Mouse (Mus musculus) left cerebral cortex, postnatal 14 days (tissue): Measurements from ENCODE around the gene Madd. TPM values are rescaled to one million over a fixed set of nuclear protein-coding genes. Genes with fewer than 3 reads are reported as not detected.

ENCODE experiments used
- DNase-seq, 2 experiments: peaks; one replicate each; pipeline ENCODE4 v3.0.0; 2021 to 2022; ENCODE audit warnings: low spot score in 2 of 2, mixed read lengths in 1 of 2
- intact Hi-C: fragments of 180-260 bp; cut with DNase I; formaldehyde crosslinking; loops from one replicate; pipeline ENCODE4 v1.15.1; 2025
- long read RNA-seq, 2 experiments: library from polyadenylated mRNA; stranded (forward); transcript quantifications; one replicate each; pipeline ENCODE4 v2.0.0; 2021
- total RNA-seq, 2 experiments: library from RNA; stranded (reverse); gene quantifications; 2 replicates each; pipeline ENCODE4 v1.2.3; 2021

Gene Madd
- total RNA-seq = 100 to 1,000 TPM; 202 to 239 TPM
- long read RNA-seq, experiment 1, full-length matches to known transcripts = 7 of 88 reads
- long read RNA-seq, experiment 1, partial matches to known transcripts = 33 of 88 reads
- long read RNA-seq, experiment 1, other reads (novel, unspliced or antisense) = 48 of 88 reads
- long read RNA-seq, experiment 2, full-length matches to known transcripts = 3 of 55 reads
- long read RNA-seq, experiment 2, partial matches to known transcripts = 20 of 55 reads
- long read RNA-seq, experiment 2, other reads (novel, unspliced or antisense) = 32 of 55 reads

DNA sequence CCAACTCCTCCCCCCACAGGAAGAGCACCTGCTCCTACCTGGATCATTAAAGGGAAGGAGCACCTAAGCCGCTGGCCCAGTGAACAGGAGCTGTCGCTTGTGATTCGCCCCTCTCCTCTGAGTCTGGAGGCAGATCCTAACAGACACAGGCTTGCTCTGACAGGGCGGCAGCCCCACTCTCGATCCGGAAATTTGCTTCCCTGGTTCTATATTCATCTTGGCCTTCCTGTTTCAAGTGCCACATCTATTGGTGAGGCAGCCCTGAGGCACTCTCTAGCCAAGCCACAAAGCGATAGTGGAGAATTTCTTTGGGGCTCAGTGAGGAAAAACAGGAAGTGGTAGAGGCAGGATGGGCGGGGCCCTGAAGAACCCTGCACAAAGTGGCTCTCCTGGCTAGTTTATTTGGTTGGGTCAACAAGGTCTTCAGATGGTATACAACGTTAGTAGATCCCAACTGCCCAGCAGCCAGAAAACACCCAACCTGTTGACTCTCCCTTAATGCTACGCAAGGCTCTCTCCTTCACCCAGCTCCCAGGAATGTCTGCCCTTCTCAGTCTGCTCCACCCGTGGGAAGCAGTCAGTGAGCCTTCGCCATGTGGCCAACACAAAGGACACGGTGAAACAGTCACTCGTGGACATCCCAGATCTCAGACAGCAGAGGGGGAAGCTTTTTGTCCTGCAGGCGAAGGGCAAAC, at the start of gene Madd:
Gene Madd, minus strand, starts transcription at position 127 of the 695 bp plus-strand sequence.
- intact Hi-C loops = no loop called here
- DNase-seq = peak; percentile 24 to 37

DNA sequence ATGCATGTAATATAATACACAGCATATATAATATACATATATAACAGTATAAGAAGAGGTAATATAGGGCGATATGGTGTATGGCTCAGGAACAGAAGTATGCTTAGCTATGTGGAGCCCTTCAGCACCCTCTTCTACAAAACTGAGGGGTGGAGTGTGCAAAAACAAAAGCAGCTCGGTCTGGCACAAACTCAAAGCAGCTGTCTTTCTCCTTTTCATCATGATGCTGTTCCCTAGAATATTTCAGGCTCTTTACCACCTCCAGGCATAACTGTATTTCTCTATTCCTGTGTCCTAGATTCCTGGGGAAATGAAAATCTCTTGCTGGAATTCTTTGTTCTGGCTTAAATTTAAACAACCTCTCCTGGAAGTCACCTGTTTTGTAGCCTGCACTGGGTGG, 46.1 kb upstream of the Madd start:
- intact Hi-C loops = loop anchor here (10.0 kb wide), 1 partner anchor 115 kb away; the partner anchor contains the start of gene Mybpc3
- peak; percentile 52 to 75 for DNase-seq

GRCm38 (mm10) chr2:91223614-91224013, 40.0 kb upstream of the Madd start:
- intact Hi-C loops = no loop called here
- DNase-seq = no peak

GRCm38 (mm10) chr2:91220501-91220900, 36.9 kb upstream of the Madd start:
- DNase-seq = no peak
- intact Hi-C loops = no loop called here

DNA sequence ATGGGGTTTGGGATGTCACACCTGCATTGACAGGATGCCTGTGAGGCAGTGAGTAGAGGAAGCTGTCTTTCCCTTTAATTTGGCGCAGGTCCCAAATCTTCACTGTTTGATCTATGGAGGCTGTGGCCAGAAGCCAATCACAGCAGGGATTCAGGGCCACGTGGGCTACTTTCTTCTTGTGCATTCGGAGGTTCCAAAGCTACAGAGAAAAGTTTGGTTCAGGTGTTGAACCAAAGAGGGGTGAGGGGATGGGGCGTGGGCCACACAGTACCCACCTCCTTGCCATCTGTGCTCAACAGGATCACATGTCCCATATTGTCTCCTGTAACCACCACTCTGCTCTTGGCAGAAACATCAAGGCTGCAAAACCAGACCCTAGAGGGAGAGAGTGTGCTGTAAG, 33.4 kb upstream of the Madd start:
- intact Hi-C loops = no loop called here
- DNase-seq = peak in 1 of 2 experiments; percentile 26

DNA sequence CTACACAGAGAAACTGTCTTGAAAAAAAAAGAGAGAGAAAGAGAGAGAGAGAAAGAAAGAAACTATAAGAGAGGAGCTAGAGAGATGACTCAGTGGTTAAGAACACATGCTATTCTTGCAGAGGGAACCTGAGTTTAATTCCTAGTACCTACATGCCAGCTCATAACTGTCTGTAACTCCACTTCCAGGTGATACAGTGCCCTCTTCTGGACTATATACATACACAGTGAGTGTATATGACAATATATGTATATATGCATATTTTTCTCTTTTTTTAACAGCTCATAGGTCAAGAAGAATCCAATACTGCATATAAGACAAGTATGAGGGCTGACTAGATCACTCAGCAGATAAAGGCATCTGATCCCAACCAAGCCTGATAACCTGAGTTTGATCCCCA, 29.7 kb upstream of the Madd start:
- intact Hi-C loops = loop anchor here (5.0 kb wide), 1 partner anchor 36 kb away; no protein-coding TSS in a partner anchor
- DNase-seq = no peak

- intact Hi-C loops = no loop called here
- DNase-seq = no peak
Observed at GRCm38 (mm10) chr2:91206254-91206775, 22.7 kb upstream of the Madd start.

DNA sequence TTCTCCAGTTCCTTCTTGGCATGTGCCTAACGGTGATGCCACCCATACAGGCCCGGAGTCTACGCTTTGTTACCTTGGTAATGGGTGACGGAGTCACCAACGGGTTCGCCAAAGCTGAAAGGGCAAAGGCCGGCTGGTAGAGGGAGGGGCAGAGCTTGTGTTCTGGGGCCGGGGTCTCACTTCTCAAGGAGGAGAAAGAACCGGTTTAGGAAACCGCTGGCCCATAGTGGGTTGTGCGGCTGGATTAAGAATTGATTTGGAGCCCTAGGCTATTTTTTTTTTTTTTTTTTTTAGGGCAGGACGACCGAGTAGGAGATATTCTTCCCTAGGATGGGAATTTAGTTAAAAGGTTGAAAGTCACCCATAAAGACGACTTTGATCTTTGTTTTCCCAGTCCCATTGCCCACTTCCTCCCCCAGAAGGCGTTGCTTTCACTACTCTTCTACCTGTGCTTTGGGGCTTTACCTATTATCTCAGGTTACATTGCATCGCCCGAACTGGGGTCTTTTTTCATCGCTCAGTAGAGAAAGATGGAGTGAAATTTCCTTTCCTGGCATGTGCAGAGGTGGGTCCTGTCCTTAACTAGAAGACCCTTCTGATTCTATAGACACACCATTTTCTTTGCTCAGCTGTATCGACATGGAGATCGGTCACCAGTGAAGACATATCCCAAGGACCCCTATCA, 19.5 kb upstream of the Madd start:
- intact Hi-C loops = loop anchor here (1.0 to 2.0 kb wide), 2 partner anchors 21 to 62 kb away; partner anchors contain the start of gene Arfgap2
- DNase-seq = no peak

GRCm38 (mm10) chr2:91202222-91202971, 18.8 kb upstream of the Madd start, which contains the start of the genes Nr1h3 and Acp2:
TSS of gene Nr1h3 (minus strand) at chr2:91202834.
TSS of gene Acp2 (plus strand) at chr2:91202885.
- peak; percentile 96 to 97 for DNase-seq
- intact Hi-C loops = loop anchor here (1.0 to 2.0 kb wide), 2 partner anchors 20 to 62 kb away; partner anchors contain the start of gene Arfgap2

- peak in 1 of 2 experiments; percentile 22 for DNase-seq
- intact Hi-C loops = no loop called here
Observed at GRCm38 (mm10) chr2:91198888-91199287, 15.3 kb upstream of the Madd start.

DNA sequence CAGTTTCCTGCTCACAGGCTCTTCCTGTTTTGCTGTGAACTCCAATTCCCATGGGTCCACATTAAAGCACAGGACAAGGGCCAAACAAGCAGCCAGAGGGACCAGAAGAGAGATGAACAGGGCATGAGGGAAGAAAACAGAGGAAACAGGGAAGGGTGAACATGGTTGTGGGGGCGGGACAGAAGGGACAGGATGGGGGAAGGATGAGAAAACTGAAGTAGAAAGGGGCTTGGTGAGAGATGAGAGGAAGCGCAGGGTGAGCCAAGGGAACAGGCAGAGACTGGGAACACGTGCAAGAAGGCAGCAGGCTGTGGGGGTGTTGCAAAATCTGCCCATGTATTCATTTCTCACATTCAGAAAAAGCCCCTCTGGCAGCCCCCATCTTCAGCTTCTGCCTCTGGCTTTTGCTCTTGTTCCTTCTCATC, 13.0 kb upstream of the Madd start:
- DNase-seq = peak; percentile 54 to 77
- intact Hi-C loops = no loop called here

DNA sequence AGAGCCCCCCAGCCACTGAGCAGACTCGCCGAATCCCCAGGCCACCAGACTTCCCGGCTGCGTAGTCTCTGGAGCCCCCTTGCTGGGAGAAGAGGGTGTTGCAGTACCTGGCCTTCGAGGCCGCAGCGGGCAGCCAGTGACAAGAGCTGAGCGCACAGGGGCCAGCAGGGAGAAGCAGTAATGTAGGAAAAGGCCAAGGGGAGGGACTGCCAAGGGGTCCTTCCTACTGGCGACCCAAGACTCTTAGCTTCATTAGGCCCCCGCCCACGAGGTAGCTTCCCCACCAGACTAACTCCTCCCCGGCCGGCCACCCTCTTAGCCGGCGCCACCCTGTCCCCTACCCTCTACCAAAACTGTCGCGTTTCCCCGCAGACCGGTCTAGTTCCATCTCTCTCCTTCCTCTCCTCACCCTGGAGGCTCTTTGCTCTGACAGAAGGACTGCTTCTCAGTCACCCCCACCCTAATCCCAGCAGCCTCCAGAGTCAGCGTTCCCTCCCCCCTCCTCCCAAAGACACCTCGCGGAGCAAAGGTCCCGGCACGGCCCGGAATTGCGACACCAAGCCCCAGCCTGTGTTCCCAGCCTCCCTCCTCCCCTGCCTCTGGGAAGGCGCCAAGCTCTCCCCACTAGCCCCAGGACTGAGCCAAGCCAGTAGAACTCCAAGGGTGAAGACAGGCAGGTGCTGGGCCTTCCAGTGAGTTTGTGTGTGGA, 11.1 kb upstream of the Madd start:
- intact Hi-C loops = no loop called here
- peak; percentile 42 to 57 for DNase-seq

DNA sequence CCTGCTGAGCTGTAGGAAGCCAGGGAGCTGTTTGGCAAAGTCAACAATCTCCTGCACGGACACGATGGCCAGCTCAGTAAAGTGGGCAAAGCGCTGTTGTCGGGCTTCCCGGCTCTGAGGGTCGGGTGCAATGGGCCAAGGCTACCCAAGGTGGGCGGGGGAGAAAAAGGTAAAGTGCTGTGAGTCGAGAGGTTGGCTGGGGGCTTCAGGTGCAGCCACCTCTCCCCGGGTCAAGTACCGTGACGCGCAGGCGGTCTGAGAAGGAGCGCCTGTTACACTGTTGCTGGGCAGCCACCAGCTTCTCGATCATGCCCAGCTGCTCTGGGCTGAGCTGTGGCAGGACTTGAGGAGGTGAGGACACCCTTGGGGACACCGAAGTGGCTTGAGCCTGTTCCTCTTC, 6.9 kb upstream of the Madd start:
- intact Hi-C loops = no loop called here
- DNase-seq = no peak

- intact Hi-C loops = no loop called here
- peak; percentile 26 to 57 for DNase-seq
Observed at GRCm38 (mm10) chr2:91187431-91187830, 3.8 kb upstream of the Madd start.

DNA sequence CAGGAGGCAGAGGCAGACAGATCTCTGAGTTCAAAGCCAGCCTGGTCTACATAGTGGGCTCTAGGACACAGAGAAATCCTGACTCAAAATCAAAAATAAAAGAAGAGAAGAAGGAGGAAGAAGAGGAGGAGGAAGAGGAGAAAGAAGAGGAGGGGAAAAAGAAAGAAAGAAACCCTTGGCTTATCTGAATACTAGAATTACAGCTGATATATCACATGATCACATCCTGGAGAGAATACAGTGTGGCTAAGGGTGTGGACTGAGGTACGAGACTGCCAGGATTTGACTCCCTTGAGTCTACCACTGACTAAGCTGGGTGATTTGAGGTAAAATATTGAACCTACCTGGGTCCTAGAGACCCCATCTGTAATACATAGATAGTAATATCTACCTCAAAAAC, 2.6 kb upstream of the Madd start:
- no peak for DNase-seq
- intact Hi-C loops = no loop called here

- DNase-seq = peak; percentile 97 to 98
- intact Hi-C loops = no loop called here
Observed at GRCm38 (mm10) chr2:91183148-91183513, 506 bp downstream of the Madd start.

DNA sequence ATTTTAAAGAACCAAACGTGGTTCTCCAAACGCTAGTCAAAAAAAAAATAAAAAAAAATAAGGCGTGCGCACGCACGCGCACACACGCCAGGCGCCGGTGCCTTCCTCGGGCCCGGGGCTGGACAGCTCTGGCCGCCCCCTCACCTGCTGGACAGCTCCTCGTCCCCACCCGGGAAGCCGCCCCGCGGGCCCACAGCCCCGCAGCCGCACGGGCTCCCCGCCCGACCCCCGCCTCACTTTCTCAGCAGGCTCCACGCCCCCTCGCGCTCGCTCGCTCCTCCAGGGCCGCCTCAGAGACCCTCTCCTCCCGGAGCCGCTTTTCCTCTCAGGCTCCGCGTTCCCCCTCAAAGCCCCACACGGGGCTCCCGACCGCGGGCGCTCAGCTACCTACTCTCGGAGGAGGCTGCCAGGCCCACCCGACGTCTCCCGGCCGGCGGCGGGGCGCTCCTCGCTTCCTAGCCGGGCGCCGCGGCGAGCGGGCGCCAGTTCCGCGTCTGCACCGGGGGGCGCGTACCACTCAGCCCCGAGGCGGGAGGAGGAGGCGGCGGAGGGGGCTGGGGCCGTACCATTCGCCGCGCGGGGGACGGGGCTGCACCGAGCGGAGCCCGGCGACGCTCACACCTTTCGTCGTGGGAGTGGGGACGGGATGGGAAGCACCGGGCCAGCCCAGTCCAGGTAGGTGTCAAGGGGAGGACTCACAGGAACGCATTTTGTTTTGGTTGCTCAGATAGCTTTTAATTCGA, 1.1 kb downstream of the Madd start:
- peak; percentile 86 to 87 for DNase-seq
- intact Hi-C loops = loop anchor here (1.0 kb wide), 1 partner anchor 20 kb away; the partner anchor contains the start of genes Acp2 and Nr1h3

- intact Hi-C loops = loop anchor here (1.0 kb wide), 1 partner anchor 20 kb away; the partner anchor contains the start of genes Acp2 and Nr1h3
- no peak for DNase-seq
Observed at GRCm38 (mm10) chr2:91182016-91182404, 1.6 kb downstream of the Madd start.
